Mouse (Mus musculus): ENCODE results near the gene Galnt7. TPM values are rescaled to one million over a fixed set of nuclear protein-coding genes. Genes with fewer than 3 reads are reported as not detected.
A peak's percentile ranks its signal among the peaks of the same experiment; 100 is the strongest.

The Galnt7 gene
- polyA plus RNA-seq, 1 experiment from 2014 or later: 27.0 TPM

GRCm38 (mm10) chr8:57585831-57586230, 67.0 kb downstream of the Galnt7 start:
- no peak for DNase-seq (ENCODE audit: low spot score)

- DNase-seq (ENCODE audit: low spot score): no peak
Observed at GRCm38 (mm10) chr8:57585128-57585442, 67.7 kb downstream of the Galnt7 start.

- DNase-seq (ENCODE audit: low spot score): no peak
Observed at GRCm38 (mm10) chr8:57584416-57585127, 68.3 kb downstream of the Galnt7 start.

GRCm38 (mm10) chr8:57579845-57580244, 73.0 kb downstream of the Galnt7 start:
- peak; percentile 94 for DNase-seq (ENCODE audit: low spot score)

GRCm38 (mm10) chr8:57577301-57577700, 75.5 kb downstream of the Galnt7 start:
- DNase-seq (ENCODE audit: low spot score): peak; percentile 27

GRCm38 (mm10) chr8:57576238-57576637, 76.6 kb downstream of the Galnt7 start:
- peak; percentile 58 for DNase-seq (ENCODE audit: low spot score)

- peak; percentile 60 for DNase-seq (ENCODE audit: low spot score)
Observed at GRCm38 (mm10) chr8:57575336-57575735, 77.5 kb downstream of the Galnt7 start.

GRCm38 (mm10) chr8:57574398-57574797, 78.4 kb downstream of the Galnt7 start:
- peak; percentile 87 for DNase-seq (ENCODE audit: low spot score)

GRCm38 (mm10) chr8:57573844-57574243, 79.0 kb downstream of the Galnt7 start:
- DNase-seq (ENCODE audit: low spot score): no peak

GRCm38 (mm10) chr8:57569886-57570285, 82.9 kb downstream of the Galnt7 start:
- no peak for DNase-seq (ENCODE audit: low spot score)

GRCm38 (mm10) chr8:57569400-57569795, 83.4 kb downstream of the Galnt7 start:
- no peak for DNase-seq (ENCODE audit: low spot score)

- no peak for DNase-seq (ENCODE audit: low spot score)
Observed at GRCm38 (mm10) chr8:57568633-57569399, 84.0 kb downstream of the Galnt7 start.

- DNase-seq (ENCODE audit: low spot score): no peak
Observed at GRCm38 (mm10) chr8:57567998-57568397, 84.8 kb downstream of the Galnt7 start.

- no peak for DNase-seq (ENCODE audit: low spot score)
Observed at GRCm38 (mm10) chr8:57565039-57565438, 87.8 kb downstream of the Galnt7 start.

GRCm38 (mm10) chr8:57563726-57564125, 89.1 kb downstream of the Galnt7 start:
- no peak for DNase-seq (ENCODE audit: low spot score)

- DNase-seq (ENCODE audit: low spot score): no peak
Observed at GRCm38 (mm10) chr8:57562741-57563140, 90.1 kb downstream of the Galnt7 start.

- DNase-seq (ENCODE audit: low spot score): no peak
Observed at GRCm38 (mm10) chr8:57560926-57561325, 91.9 kb downstream of the Galnt7 start.

- no peak for DNase-seq (ENCODE audit: low spot score)
Observed at GRCm38 (mm10) chr8:57552102-57553032, 100.5 kb downstream of the Galnt7 start.

- DNase-seq (ENCODE audit: low spot score): no peak
Observed at GRCm38 (mm10) chr8:57547581-57547980, 105.3 kb downstream of the Galnt7 start.

GRCm38 (mm10) chr8:57546834-57547233, 106.0 kb downstream of the Galnt7 start:
- DNase-seq (ENCODE audit: low spot score): no peak

GRCm38 (mm10) chr8:57546401-57546800, 106.4 kb downstream of the Galnt7 start:
- no peak for DNase-seq (ENCODE audit: low spot score)

- DNase-seq (ENCODE audit: low spot score): no peak
Observed at GRCm38 (mm10) chr8:57541405-57541804, 111.4 kb downstream of the Galnt7 start.

Data from thymus, postnatal 0 days (tissue).